ENCODE assay signal across 23 mouse cellular contexts in the genomic region with DNA sequence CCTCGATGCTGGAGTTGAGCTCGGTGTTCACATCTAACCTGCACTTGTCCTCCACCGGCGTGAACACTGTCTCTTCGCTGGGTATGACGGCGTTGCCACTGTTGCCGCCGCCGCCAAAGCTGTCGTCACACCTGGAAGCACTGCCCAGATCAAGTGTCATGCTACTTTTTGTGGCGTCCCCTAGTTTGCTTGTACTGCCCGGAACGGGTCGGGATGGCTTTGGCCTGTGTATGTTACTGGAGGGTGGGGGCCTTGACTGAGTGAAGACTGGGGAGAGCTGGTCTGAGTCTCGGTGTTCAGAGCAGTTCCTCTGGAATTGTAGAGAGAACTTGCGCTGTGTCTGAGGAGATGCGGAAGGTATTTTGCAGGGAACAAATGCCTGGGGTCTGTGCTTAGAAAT.
"Had no signal": no experiment of that assay in that cellular context is flagged by ENCODE, and none has a peak within 500 bp of the region (broad histone marks: within the 10 kb centered on the region; RNA-seq: fewer than 3 reads in every experiment).

No protein-coding gene starts in this region.

- H3K27me3 ChIP-seq: liver, embryonic 13.5 days; liver, embryonic 15.5 days; lung, embryonic 15.5 days; megakaryocyte, embryonic 14.5 days; midbrain, embryonic 12.5 days; neural tube, embryonic 13.5 days; neural tube, embryonic 15.5 days; stomach, embryonic 15.5 days had no signal

- DNase-seq: liver, embryonic 13.5 days; liver, postnatal 0 days; lung, adult 2 months; lung, postnatal 14 days; lung, postnatal 36 days; midbrain, embryonic 14.5 days; right cerebral cortex, postnatal 14 days; spleen, adult 18-20 months; thymus, adult 18-20 months; thymus, postnatal 14 days; thymus, postnatal 36 days had no signal

- H3K27ac ChIP-seq: liver, embryonic 13.5 days; liver, embryonic 15.5 days; lung, embryonic 15.5 days; macrophage; midbrain, embryonic 10.5 days; midbrain, embryonic 12.5 days; neural tube, embryonic 13.5 days; neural tube, embryonic 15.5 days; stomach, embryonic 15.5 days had no signal

- H3K9ac ChIP-seq: liver, embryonic 13.5 days; liver, embryonic 15.5 days; liver, postnatal 0 days; lung, embryonic 15.5 days; midbrain, embryonic 12.5 days; neural tube, embryonic 13.5 days; neural tube, embryonic 15.5 days; stomach, embryonic 15.5 days had no signal

- H3K4me2 ChIP-seq: liver, embryonic 13.5 days; liver, embryonic 15.5 days; lung, embryonic 15.5 days; midbrain, embryonic 12.5 days; neural tube, embryonic 13.5 days; neural tube, embryonic 15.5 days; stomach, embryonic 15.5 days had no signal

- H3K9me3 ChIP-seq: liver, embryonic 13.5 days; liver, embryonic 15.5 days; lung, embryonic 15.5 days; midbrain, embryonic 10.5 days; midbrain, embryonic 12.5 days; neural tube, embryonic 13.5 days; neural tube, embryonic 15.5 days; stomach, embryonic 15.5 days had no signal

- ATAC-seq: liver, postnatal 0 days; lung, postnatal 0 days; midbrain, embryonic 16.5 days had no signal

- H3K4me1 ChIP-seq: liver, embryonic 13.5 days; liver, embryonic 15.5 days; lung, embryonic 15.5 days; megakaryocyte, embryonic 14.5 days; midbrain, embryonic 10.5 days; midbrain, embryonic 12.5 days; neural tube, embryonic 13.5 days; neural tube, embryonic 15.5 days; stomach, embryonic 15.5 days had no signal

- H3K4me3 ChIP-seq: liver, embryonic 13.5 days; liver, embryonic 15.5 days; lung, embryonic 15.5 days; megakaryocyte, embryonic 14.5 days; midbrain, embryonic 10.5 days; midbrain, embryonic 12.5 days; myocyte; neural tube, embryonic 13.5 days; neural tube, embryonic 15.5 days; stomach, embryonic 15.5 days had no signal
